Mouse (Mus musculus): ENCODE measurements at regions not wholly inside any gene's neighbourhood (a gene's known extent, or its start where the extent isn't known, plus 50 kb on each side); places are given as distances from the start of the nearest gene placed in this dataset.
"Not testable (repeated sequence)": the region's sequence is repeated elsewhere in the genome, so short reads cannot be mapped to it uniquely, and the experiment has no call there.

DNA sequence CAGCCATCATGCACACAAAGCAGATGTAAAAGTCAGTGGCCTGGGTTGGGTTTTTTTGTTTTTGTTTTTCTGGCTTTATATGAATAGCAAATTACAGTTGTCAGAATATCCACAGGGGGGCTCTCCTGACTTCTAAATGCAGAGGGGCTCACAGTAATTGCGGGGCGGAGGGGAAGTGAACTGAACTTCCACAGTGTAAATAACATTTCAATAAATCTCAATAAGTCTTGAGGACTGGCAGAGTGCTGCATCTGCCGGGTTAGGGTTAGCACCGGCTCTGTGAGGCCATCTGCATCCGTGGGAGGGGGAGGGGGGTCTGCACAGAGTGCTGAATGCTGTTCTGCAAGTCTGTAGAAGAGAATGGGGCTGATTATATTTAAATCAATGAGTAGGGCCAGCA lies 50.3 kb upstream of the Arl4c start:
- DNase-seq (ENCODE audit: low spot score in 2 of 2) = peak in 1 of 2 experiments; percentile 51

GRCm38 (mm10) chr1:88756658-88757057 lies 54.6 kb upstream of the Arl4c start:
- peak; percentile 24 to 62 for DNase-seq (ENCODE audit: low spot score in 2 of 2)

DNA sequence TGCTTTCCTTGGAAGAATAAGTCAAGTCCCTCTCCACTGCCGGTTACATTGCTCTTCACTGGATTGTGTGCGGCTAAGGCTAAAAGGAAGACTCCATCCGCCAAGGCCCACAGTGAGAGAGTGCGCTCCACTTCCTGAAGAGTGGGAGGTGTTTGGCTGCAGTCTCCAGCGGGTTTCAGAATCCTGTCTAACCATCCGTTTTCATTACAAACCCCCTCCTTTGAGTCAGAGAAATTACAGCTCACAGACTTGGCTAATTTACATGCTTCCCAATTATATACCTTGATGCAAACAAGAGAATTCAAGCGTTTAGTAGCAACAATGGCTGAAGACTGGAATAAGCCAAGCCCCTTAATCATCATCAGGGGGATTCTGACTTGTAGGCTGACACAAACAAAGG lies 55.1 kb upstream of the Arl4c start:
- DNase-seq (ENCODE audit: low spot score in 2 of 2) = peak; percentile 46 to 64

DNA sequence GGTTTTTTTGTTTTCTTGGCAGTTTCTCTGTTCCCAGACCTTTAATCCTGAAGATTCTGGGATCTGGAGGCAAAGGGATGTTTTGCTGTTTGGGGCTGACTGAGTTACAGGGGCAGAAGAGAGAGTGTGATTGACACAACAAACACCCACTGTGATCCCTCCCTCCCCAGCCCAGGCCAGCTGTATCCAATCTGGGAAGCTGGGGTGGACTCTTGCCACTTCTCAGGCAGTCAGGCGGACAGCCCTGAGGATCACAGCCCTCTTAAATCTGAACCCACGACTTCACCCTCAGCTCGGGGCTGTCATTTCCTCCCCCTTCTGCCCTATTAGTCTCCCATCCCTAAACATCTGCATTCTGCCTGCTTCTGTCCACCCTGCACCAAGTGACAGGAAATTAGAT lies 55.7 kb upstream of the Arl4c start:
- DNase-seq (ENCODE audit: low spot score in 2 of 2) = no peak

DNA sequence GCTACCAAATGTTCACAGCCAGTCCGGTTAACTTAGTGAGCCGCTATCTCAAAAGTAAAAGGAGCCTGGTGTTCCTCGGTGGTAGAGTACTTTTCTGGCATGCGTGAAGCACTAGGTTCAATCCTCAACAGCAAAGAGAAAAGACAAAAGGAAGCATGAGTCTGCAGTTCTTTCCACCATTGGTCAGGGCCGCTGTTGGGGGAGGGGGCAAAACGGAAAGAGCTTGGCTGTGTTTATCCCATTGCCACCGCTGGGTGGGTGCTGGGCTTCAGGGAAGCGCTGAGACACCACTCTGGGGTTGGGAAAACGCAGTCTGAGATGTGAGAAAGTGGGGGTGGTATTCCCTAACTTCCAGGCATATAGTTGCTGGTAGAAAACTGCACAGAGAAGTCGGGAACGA lies 58.6 kb upstream of the Arl4c start:
- DNase-seq (ENCODE audit: low spot score in 2 of 2) = no peak

- no peak for DNase-seq (ENCODE audit: low spot score in 2 of 2)
Observed at GRCm38 (mm10) chr1:88761121-88761520, 59.1 kb upstream of the Arl4c start.

DNA sequence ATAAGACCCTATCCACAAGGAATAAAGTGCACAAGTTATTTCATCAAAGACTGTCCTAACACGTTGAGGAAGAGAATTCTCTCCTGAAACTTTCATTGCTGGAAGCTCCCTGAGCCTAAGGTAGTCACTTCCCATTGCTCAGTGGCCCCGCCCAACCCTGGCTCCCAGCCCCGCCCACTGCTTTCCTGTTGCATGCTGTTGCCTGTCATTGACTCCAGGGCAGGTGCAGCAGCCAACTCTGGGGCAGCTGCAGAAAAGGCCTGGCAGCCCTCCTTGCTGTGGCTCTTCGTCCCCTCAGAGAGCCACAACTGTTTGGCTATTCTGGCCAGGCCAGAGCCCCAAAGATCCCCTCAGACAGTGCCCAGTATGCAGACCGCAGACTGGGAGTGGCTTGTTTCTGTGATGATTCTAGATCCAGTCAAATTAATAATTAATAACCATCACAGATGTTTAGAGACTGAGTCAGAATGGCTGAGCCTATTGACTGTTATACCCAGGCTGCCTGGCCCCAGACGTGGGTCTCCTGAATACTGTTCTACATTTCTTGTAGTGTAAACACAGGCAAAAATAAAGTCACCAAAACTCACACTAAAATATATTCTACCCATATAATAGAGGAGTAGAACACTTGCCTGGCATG lies 61.8 kb upstream of the Arl4c start:
- DNase-seq (ENCODE audit: low spot score in 2 of 2) = no peak

- no peak for DNase-seq (ENCODE audit: low spot score in 2 of 2)
Observed at GRCm38 (mm10) chr1:88764478-88764877, 62.5 kb upstream of the Arl4c start.

DNA sequence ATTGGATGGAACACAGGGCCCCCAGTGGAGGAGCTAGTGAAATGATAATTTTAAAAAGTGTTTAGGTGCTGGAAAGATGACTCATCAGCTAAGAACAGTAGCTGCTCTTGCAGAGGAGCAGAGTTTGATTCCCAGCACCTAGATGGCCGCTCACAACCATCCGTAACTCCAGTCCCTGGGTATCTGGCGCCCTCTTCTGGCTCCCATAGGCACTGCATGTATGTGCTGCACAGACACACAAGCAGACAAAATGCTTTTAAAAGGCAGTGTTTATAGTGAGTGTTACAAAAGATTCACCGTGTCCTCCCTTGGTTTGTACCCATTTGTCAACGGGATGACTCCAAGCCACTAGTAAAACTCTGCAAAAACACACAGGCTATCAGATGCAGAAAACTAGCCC lies 75.0 kb upstream of the Arl4c start:
- DNase-seq (ENCODE audit: low spot score in 2 of 2) = no peak

DNA sequence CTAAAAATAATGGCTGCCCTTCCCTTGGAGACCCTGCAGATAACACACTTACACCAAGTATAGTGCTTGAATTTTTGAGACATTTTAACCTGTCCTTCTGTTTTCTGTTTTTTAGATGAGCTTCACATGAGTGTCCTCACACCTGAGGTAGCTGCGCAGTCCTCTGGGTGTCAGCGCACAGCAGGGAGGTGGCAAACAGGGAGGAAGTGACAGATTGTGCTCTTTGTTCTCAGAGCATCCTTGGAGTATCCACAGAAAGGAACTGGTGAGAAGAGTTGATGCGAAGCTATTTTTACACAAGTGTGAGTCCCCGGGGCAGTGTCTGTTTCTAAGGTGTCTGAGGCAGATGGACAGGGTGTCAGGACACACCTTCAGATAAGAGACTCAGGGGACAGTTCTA lies 78.2 kb upstream of the Arl4c start:
- no peak for DNase-seq (ENCODE audit: low spot score in 2 of 2)

GRCm38 (mm10) chr1:88783083-88783482 lies 81.1 kb upstream of the Arl4c start:
- no peak for DNase-seq (ENCODE audit: low spot score in 2 of 2)

GRCm38 (mm10) chr1:88784866-88785620 lies 83.0 kb upstream of the Arl4c start:
- DNase-seq (ENCODE audit: low spot score in 2 of 2) = no peak

GRCm38 (mm10) chr1:88786066-88786465 lies 84.0 kb upstream of the Arl4c start:
- no peak for DNase-seq (ENCODE audit: low spot score in 2 of 2)

DNA sequence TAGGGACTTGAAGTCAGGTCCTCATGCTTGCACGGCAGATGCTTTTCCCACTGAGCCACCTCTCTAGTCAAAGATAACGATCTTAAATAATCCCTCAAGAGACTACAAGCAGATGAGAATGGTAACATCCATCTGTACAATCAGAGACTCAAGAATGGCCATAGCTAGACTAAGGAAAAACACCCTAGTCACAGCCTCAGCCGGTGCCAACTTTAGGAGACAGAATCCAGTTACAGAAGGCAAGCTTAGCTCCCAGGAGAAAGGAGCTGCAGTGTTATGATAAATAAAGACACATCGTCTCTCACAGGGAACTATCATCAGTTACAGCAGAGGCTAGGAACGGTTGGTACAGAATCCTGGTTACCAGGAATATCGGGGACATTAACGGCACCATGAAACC lies 88.7 kb upstream of the Arl4c start:
- DNase-seq (ENCODE audit: low spot score in 2 of 2) = peak in 1 of 2 experiments; percentile 11

DNA sequence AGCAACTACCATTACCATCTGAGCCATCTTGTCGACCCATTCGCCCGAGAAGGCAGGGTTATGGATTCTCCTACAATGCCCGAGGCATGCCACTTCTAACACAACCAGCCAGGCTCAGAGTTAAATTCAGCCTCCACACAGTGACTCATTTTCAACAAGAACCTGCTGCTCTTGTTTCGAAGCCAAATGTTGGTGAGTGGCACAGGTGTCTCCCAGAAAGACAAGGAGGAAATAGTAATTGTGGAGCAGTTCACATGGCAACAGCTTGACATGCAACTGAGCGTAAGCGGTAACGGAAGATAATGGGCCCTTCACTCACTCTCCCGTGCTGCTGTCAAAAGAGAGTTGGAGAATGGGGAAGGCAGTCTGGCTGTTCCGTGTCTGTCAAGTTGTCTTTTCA lies 92.9 kb upstream of the Arl4c start:
- DNase-seq (ENCODE audit: low spot score in 2 of 2) = peak; percentile 68 to 81

GRCm38 (mm10) chr1:88798473-88798872 lies 96.5 kb upstream of the Arl4c start:
- no peak for DNase-seq (ENCODE audit: low spot score in 2 of 2)

DNA sequence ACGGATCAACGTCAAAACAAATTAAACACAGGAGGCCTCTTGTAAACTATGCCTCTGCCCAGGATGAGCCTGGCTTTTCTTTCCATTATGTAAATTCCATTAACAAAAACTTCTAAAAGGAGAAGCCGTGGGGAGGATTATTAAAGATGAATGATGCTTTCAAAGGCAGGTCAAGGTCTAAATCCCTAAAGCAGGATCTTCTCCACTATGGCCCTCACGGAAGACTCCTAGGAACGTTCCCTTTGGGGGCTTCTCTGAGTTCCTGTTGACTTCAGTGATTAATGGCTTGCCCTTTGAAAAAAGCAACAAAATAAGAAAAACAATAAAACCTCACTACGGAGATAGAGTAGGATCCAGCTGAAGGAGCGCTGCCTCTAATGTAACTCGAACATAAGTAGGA lies 96.9 kb upstream of the Arl4c start:
- DNase-seq (ENCODE audit: low spot score in 2 of 2) = no peak

GRCm38 (mm10) chr1:88799343-88799742 lies 97.3 kb upstream of the Arl4c start:
- DNase-seq (ENCODE audit: low spot score in 2 of 2) = no peak

DNA sequence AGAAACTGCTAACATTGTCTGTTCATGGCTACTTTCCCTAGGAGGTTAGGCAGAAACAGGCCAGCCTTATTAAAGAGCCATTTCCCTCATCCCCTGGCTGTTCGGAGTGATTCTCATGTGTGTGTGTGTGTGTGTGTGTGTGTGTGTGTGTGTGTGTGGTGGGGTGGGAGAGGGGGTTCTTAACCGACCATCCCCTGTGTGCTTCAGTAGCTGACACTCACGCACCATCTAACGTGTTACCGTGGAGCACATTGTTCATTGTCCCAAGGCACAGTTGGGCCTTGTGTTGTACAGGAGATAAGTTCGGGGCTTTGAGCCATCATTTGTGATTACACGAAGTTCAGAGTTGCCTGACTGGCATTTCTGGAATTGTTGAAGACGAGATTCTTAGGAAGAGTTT lies 97.8 kb upstream of the Arl4c start:
- no peak for DNase-seq (ENCODE audit: low spot score in 2 of 2)

- no peak for DNase-seq (ENCODE audit: low spot score in 2 of 2)
Observed at GRCm38 (mm10) chr1:88800411-88800810, 98.4 kb upstream of the Arl4c start.

GRCm38 (mm10) chr1:88801151-88801550 lies 99.1 kb upstream of the Arl4c start:
- DNase-seq (ENCODE audit: low spot score in 2 of 2) = not testable (repeated sequence)

DNA sequence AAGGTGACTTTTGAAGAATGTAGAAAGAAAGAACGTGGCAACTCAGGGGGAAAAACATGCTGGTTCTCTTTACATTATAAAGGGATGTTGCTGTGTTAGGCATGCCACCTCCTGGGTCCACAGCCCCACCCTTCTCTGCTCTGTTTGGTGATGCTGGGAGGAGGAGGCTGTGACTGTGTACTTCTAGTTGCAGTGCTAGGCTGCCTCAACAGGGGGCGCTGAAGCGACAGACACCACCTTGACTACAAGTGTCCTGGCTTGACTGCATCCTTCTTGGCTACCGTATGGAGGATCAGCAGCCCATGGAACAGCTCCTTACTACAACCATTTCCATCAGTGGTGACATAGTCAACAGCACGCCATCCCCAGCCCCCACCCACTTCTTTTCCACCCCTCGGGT lies 104.9 kb upstream of the Arl4c start:
- DNase-seq (ENCODE audit: low spot score in 2 of 2) = peak; percentile 14 to 47

DNA sequence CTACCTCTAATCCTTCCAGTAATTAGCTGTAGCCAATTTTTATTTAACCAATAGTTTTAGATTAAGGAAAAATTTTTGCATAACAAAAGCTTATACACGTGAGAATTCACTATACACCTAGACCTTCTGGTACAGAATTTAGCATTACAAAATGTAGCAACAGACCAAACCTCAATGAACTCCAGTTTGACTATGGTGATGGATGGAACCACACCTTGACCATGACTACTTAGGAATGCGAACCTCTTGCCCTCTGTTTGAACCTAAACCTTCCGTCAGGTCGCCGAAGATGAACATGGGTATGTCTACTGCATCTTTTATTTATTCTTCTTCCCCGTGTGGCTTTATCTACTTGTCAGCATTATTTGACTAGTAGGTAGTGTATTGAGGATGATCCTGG lies 105.9 kb upstream of the Arl4c start:
- no peak for DNase-seq (ENCODE audit: low spot score in 2 of 2)

Data from layer of hippocampus, adult 18-20 months (tissue).